Mouse (Mus musculus): ENCODE measurements around the gene Rpap1.

Gene Rpap1

GRCm38 (mm10) chr2:119787206-119787883 is at the start of gene Rpap1:
TSS of gene Rpap1 (minus strand) at chr2:119787537.
- in situ Hi-C loops (cut with MboI): no loop called here

DNA sequence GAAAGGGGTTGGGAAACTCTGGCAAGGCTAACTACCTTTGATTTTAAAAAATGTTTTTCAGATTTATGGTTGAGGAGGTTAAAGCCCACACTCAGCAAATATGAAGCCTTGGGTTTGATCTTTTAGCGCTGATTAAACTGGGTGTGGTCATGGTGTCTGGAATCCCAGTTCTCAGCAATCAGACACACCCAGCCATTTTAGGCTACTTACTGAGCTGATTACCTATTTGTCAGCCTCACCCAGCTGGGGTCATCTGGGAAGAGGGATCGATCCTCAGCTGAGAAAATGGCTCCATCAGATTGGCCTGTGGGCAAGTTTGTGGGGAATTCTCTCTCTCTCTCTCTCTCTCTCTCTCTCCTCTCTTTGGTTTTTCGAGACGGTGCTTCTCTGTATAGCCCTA is 46.9 kb upstream of the Rpap1 start:
- in situ Hi-C loops (cut with MboI): no loop called here

GRCm38 (mm10) chr2:119830579-119830978 is 43.2 kb upstream of the Rpap1 start:
- in situ Hi-C loops (cut with MboI): no loop called here

DNA sequence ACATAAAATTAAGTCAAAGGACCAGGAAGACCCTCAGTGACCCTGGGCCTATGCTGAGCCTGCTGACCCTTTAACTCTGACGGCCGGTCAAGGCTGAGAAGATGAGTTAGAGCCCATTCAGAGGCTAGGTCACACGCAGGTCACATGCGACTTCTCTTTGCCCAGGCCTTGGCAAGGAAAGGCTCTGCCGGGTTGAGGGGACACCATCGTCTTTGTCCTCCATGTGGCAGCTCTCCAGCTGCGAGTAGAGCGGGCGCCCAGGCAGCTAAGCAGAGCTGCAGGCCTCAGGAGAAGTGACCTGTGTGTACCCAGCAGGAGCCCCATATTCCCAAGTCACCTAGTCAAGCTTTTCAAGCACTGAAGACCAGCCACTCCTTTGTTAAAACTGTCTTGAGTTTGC is 33.8 kb upstream of the Rpap1 start:
- in situ Hi-C loops (cut with MboI): no loop called here

GRCm38 (mm10) chr2:119818668-119819272 is 31.4 kb upstream of the Rpap1 start:
- in situ Hi-C loops (cut with MboI): no loop called here

DNA sequence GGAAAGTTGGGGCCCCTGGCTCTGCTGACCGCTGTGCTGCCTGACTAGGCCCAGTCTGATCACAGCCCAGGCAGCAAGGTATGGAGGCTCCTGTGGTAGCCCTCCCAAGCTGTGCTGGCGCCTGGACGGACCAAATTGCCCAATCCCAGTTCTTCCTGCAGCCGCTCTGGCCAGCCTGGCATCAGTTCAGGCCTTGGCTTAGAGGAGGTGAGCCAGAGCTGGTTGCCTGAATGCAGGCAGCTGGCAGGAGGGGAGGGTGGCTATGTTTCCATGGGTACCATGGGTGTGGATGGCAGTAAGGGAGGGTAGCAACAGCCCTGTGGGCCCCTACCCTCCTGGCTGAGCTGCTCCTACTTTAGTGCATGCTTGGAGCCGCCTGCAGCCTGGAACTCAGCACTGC is 29.7 kb upstream of the Rpap1 start:
- in situ Hi-C loops (cut with MboI): no loop called here

GRCm38 (mm10) chr2:119816611-119817010 is 29.3 kb upstream of the Rpap1 start:
- in situ Hi-C loops (cut with MboI): no loop called here

DNA sequence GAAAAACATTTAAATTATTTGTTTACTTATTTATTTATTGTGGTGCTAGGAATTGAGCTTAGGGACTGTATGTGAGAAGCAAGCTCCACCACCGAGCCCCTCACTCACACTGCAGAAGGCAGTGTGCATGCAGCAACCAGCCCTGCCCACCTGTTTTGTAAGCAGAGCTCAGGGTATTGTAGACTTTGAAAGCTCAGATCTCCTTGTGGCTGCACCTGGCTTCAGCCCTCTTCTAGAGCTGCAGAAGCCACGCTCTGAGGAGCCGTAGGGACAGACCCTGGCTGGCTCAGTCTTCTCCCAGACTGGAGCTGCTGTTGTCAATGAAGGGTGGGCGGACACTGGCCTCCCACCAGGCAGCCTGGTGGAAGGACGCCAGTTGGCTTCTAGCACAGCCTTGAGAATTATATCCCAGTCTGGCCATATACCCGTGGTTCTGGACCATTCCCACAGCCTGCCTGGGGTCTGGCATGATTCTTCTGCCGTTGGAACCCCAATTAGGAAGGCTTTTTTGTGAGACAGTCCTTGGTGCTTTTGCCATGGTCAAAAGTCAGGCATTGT is 27.1 kb upstream of the Rpap1 start:
- in situ Hi-C loops (cut with MboI): no loop called here

GRCm38 (mm10) chr2:119811490-119812146 is 24.3 kb upstream of the Rpap1 start:
- in situ Hi-C loops (cut with MboI): no loop called here

- in situ Hi-C loops (cut with MboI): no loop called here
Measured at GRCm38 (mm10) chr2:119810890-119811289, 23.6 kb upstream of the Rpap1 start.

- in situ Hi-C loops (cut with MboI): no loop called here
Measured at GRCm38 (mm10) chr2:119808881-119809280, 21.5 kb upstream of the Rpap1 start.

DNA sequence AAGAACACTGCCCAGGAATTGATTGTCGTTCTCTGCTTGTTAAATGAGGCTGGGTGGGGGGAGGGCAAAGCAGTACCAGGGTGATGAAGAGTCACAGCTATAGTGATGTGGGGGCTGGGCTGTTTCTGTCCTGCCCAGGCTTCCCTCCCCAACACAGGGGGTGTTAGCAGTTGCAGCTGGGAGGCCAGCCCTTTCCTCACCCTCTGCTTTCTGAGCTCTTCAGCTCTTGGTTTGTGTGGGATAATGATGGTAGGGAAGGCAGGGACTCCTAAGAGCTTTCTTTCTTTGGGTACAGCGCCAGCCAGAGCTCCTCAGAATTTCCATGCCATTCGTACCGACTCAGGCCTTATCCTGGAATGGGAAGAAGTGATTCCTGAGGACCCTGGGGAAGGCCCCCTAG is 21.1 kb upstream of the Rpap1 start:
- in situ Hi-C loops (cut with MboI): no loop called here

- in situ Hi-C loops (cut with MboI): no loop called here
Measured at GRCm38 (mm10) chr2:119805536-119805935, 18.2 kb upstream of the Rpap1 start.

- in situ Hi-C loops (cut with MboI): no loop called here
Measured at GRCm38 (mm10) chr2:119804776-119805175, 17.4 kb upstream of the Rpap1 start.

DNA sequence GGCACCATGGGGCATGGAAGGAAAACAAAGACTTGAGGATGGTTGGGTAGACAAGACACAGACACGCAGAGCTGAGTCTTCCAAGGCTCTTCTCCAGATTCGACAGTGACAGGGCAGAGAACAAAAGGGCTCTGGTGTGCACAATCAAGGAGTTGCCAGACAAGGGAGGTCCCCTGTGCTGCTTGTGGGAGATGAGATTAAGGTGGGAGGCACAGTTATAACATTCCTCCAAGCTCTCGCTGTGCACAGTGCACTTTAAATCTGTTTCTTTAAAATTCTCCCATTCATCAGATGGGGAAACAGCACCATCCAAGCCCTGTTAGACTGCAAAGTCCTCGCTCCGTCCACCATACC is 16.9 kb upstream of the Rpap1 start:
- in situ Hi-C loops (cut with MboI): no loop called here

- in situ Hi-C loops (cut with MboI): no loop called here
Measured at GRCm38 (mm10) chr2:119803618-119804274, 16.4 kb upstream of the Rpap1 start.

DNA sequence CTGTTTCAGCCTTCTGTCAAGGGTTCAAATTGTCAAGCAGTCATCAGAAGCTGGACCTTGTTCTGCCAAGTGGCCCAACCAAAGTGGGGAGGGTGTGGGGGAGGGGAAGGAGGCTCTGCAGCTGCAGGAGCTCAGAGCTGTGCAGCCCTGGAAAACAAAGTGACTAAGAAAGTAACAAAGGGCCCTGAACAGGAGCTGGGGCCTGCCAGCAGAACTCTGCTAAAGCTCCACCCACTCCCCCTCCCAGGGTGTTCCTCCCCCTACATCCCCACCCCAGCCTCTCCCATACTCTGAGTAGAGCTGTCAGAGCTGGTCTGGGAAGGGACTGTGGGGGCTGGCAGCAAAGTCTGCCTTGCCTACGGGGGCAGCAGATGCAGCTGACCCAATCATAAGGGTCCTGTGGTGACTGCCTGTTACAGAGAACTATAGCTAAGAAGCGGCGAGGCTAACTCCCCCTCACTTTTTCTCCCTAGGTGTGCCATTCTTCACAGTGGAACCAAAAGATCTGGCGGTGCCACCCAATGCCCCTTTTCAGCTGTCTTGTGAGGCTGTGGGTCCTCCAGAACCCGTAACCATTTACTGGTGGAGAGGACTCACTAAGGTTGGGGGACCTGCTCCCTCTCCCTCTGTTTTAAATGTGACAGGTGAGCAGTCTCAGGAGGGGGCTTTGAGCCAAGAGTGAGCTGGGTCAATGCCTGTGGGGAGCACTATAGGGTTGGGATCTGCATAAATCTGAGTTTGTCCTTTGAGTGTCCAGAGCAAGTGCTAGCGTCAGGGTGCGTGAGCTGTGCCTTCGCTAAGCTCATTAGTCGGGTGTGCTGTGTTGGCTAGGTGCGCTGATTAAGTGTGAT is 15.7 kb upstream of the Rpap1 start:
- in situ Hi-C loops (cut with MboI): no loop called here

DNA sequence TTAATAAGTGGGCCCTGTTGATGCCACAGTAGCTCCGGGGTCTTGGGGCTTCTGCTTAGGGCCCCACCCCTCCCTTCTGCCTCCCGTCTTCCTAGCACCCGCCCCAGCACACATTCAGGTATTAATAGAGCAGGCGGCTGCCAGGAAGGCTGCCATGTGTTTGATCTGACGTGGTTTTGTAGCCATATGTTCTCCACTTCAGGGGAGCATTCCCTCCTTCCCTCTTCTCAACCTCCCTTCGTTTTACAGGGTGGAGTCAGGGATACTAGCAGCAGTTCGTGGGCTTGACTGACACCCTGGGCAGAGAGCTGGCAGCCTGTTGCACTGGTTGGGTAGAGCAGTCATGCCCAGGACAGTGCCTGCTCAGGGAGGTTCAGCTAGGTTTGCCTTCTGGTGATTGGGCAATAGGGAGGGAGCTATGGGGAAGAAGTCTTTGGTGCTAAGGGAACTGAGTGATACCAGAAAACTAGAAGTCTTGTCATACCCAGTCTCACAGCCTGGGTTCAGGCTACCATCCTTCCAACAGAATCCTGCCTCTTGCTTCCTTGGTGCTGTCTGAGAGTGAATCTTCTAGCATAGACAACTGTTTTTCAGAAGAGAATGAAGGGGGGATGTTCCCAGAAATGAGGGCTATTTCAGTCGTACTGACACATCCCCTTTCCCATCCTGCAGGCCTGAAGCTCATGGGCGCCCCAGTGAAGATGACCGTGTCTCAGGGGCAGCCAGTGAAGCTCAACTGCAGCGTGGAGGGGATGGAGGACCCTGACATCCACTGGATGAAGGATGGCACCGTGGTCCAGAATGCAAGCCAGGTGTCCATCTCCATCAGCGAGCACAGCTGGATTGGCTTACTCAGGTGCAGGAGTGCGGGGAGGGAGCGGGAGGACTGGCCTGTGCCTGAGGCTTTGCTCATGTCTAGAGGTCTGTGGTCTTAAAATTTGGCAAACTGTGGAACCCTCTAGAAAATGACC is 13.8 kb upstream of the Rpap1 start:
- in situ Hi-C loops (cut with MboI): no loop called here

- in situ Hi-C loops (cut with MboI): no loop called here
Measured at GRCm38 (mm10) chr2:119799961-119800550, 12.7 kb upstream of the Rpap1 start.

Data from mature B cell (primary cell).